Mouse (Mus musculus) liver, postnatal 0 days (tissue): ENCODE data around the gene Psap.
"Not testable (repeated sequence)": the region's sequence is repeated elsewhere in the genome, so short reads cannot be mapped to it uniquely, and the experiment has no call there.

ENCODE experiments used
- CTCF ChIP-seq: sonication (generic); IDR thresholded peaks from 2 replicates; pipeline ENCODE4 v1.5.1; 2016; ENCODE audit warnings: antibody characterized with exemption, low read depth
- EP300 ChIP-seq: IDR thresholded peaks from 2 replicates; pipeline ENCODE4 v1.6.1; 2016; ENCODE audit warnings: antibody characterized with exemption, low read depth, mild to moderate bottlenecking

GRCm38 (mm10) chr10:60248345-60248744, 29.1 kb upstream of the Psap start:
- not testable (repeated sequence) for TF ChIP-seq CTCF, EP300
